Mouse (Mus musculus): ENCODE measurements at regions not wholly inside any gene's neighbourhood (a gene's known extent, or its start where the extent isn't known, plus 50 kb on each side); places are given as distances from the start of the nearest gene placed in this dataset.

- TF ChIP-seq POLR2A (IDR thresholded peaks at IDR 0.05; ENCODE audit: low read depth, low read length) (no peak), CTCF (IDR thresholded peaks at IDR 0.05; ENCODE audit: extremely low read depth, insufficient read depth, insufficient read length, insufficient replicate concordance) (peak; percentile 58; the same call in 1 of the 2 replicates)
Observed at GRCm38 (mm10) chr4:8432393-8432792, 193.6 kb upstream of the Car8 start.
